Mouse (Mus musculus) WW6 (cell line): Measurements from ENCODE around the gene Ano8.
A peak's percentile ranks its signal among the peaks of the same experiment; 100 is the strongest.

Experiments
- DNase-seq: peaks from one replicate; pipeline ENCODE4 v3.0.0-alpha.2; 2013; ENCODE audit warnings: low read depth, low spot score

Gene Ano8

GRCm38 (mm10) chr8:71485142-71486135, at the start of gene Ano8:
Gene Ano8, minus strand, starts transcription at chr8:71485963.
- no peak for DNase-seq

GRCm38 (mm10) chr8:71534263-71534810, 48.6 kb upstream of the Ano8 start:
- DNase-seq = no peak

- DNase-seq = peak; percentile 68
Measured at GRCm38 (mm10) chr8:71530735-71531467, 45.1 kb upstream of the Ano8 start.

- DNase-seq = no peak
Measured at GRCm38 (mm10) chr8:71528362-71529073, 42.8 kb upstream of the Ano8 start.

GRCm38 (mm10) chr8:71527162-71527870, 41.6 kb upstream of the Ano8 start:
- no peak for DNase-seq

- DNase-seq = no peak
Measured at GRCm38 (mm10) chr8:71526272-71526671, 40.5 kb upstream of the Ano8 start.

- no peak for DNase-seq
Measured at GRCm38 (mm10) chr8:71525226-71526050, 39.7 kb upstream of the Ano8 start, which contains the start of gene Ccdc194. Gene Ccdc194, minus strand, starts transcription at chr8:71525711.

- peak; percentile 94 for DNase-seq
Measured at GRCm38 (mm10) chr8:71521634-71522033, 35.9 kb upstream of the Ano8 start.

- DNase-seq = peak; percentile 85
Measured at GRCm38 (mm10) chr8:71519037-71519825, 33.5 kb upstream of the Ano8 start.

- DNase-seq = no peak
Measured at GRCm38 (mm10) chr8:71516786-71517185, 31.0 kb upstream of the Ano8 start.

- DNase-seq = no peak
Measured at GRCm38 (mm10) chr8:71515043-71515442, 29.3 kb upstream of the Ano8 start.

GRCm38 (mm10) chr8:71513018-71513754, 27.4 kb upstream of the Ano8 start:
- DNase-seq = no peak

- no peak for DNase-seq
Measured at GRCm38 (mm10) chr8:71511644-71512043, 25.9 kb upstream of the Ano8 start, which contains the start of gene Plvap. Gene Plvap, minus strand, starts transcription at chr8:71511752.

- no peak for DNase-seq
Measured at GRCm38 (mm10) chr8:71509316-71509715, 23.6 kb upstream of the Ano8 start.

- peak; percentile 94 for DNase-seq
Measured at GRCm38 (mm10) chr8:71507589-71508104, 21.9 kb upstream of the Ano8 start.

- DNase-seq = no peak
Measured at GRCm38 (mm10) chr8:71505979-71506378, 20.2 kb upstream of the Ano8 start.

GRCm38 (mm10) chr8:71505326-71505725, 19.6 kb upstream of the Ano8 start:
- DNase-seq = no peak

- DNase-seq = no peak
Measured at GRCm38 (mm10) chr8:71504349-71504748, 18.6 kb upstream of the Ano8 start.
